Mouse (Mus musculus): ENCODE measurements around the gene Gm10272. TPM values are rescaled to one million over a fixed set of nuclear protein-coding genes. Genes with fewer than 3 reads are reported as not detected.

Gm10272 gene
- polyA plus RNA-seq (2015; fragmentation: Nextera tagmentation; extraction: Ambion mirVana), result not detected in 2 replicates

GRCm38 (mm10) chr10:77706326-77706725 lies at the start of gene Gm10272:
Gene Gm10272, plus strand, starts transcription at chr10:77706626.
- ATAC-seq (replicated peaks; ENCODE audit: low FRiP score, low read depth), result no peak

GRCm38 (mm10) chr10:77658286-77658994 lies 48.0 kb upstream of the Gm10272 start:
- no peak for DNase-seq (ENCODE audit: low spot score)
- Histone ChIP-seq H3K9ac (ENCODE audit: low read depth, low read length) (no peak overlapping the region), H3K4me1 (replicated peaks; ENCODE audit: insufficient read depth, low read length) (peaks cover 6% of the 10 kb centered on the region; the same call in 1 of the 2 replicates), H3K27me3 (ENCODE audit: insufficient read depth, low read length) (no peaks in the 10 kb centered on the region), H3K4me3 (replicated peaks; ENCODE audit: low read depth, low read length) (no peak overlapping the region), H3K27ac (no peak overlapping the region), H3K4me2 (ENCODE audit: low read length) (no peak overlapping the region; the same call in 1 of the 2 replicates), H3K36me3 (ENCODE audit: insufficient read depth, low read length) (no peaks in the 10 kb centered on the region), H3K9me3 (replicated peaks; ENCODE audit: low read length) (no peaks in the 10 kb centered on the region)
- ATAC-seq (replicated peaks; ENCODE audit: low FRiP score, low read depth), result peak; percentile 46; the same call in 1 of the 2 replicates
- WGBS, result 26% methylated on average over 15 of the region's 15 CpGs
- TF ChIP-seq CTCF (IDR thresholded peaks at IDR 0.05; ENCODE audit: low read depth), result no peak

More at GRCm38 (mm10) chr10:77706326-77706725, at the start of gene Gm10272:
- Histone ChIP-seq H3K4me2 (ENCODE audit: low read length) (no peak within 1 kb of the TSS), H3K27ac (no peak within 1 kb of the TSS), H3K4me1 (replicated peaks; ENCODE audit: insufficient read depth, low read length) (no peaks in the 10 kb centered on the region), H3K27me3 (ENCODE audit: insufficient read depth, low read length) (no peaks in the 10 kb centered on the region), H3K9me3 (replicated peaks; ENCODE audit: low read length) (no peaks in the 10 kb centered on the region), H3K9ac (ENCODE audit: low read depth, low read length) (no peak within 1 kb of the TSS), H3K36me3 (ENCODE audit: insufficient read depth, low read length) (no peaks in the 10 kb centered on the region), H3K4me3 (replicated peaks; ENCODE audit: low read depth, low read length) (no peak within 1 kb of the TSS)
- 87% methylated on average over 1 of the region's 1 CpGs for WGBS
- TF ChIP-seq CTCF (IDR thresholded peaks at IDR 0.05; ENCODE audit: low read depth), result no peak
- DNase-seq (ENCODE audit: low spot score), result no peak

- H3K4me3 ChIP-seq (replicated peaks; ENCODE audit: low read depth, low read length), result no peak overlapping the region
- H3K36me3 ChIP-seq (ENCODE audit: insufficient read depth, low read length), result no peaks in the 10 kb centered on the region
- H3K27me3 ChIP-seq (ENCODE audit: insufficient read depth, low read length), result no peaks in the 10 kb centered on the region
- H3K27ac ChIP-seq, result no peak overlapping the region
- H3K9ac ChIP-seq (ENCODE audit: low read depth, low read length), result no peak overlapping the region; the same call in 1 of the 2 replicates
- ATAC-seq (replicated peaks; ENCODE audit: low FRiP score, low read depth) (0 out of 2 replicates have a peak, but pooled peaks have one; percentile 35), DNase-seq (ENCODE audit: low spot score) (no peak)
- no peaks in the 10 kb centered on the region for H3K4me1 ChIP-seq (replicated peaks; ENCODE audit: insufficient read depth, low read length)
- H3K9me3 ChIP-seq (replicated peaks; ENCODE audit: low read length), result no peaks in the 10 kb centered on the region
- no peak for TF ChIP-seq CTCF (IDR thresholded peaks at IDR 0.05; ENCODE audit: low read depth)
- WGBS, result 24% methylated on average over 43 of the region's 43 CpGs
- peak overlapping the region; percentile 45 for H3K4me2 ChIP-seq (ENCODE audit: low read length)
Measured at GRCm38 (mm10) chr10:77663949-77664665, 42.3 kb upstream of the Gm10272 start.

- no peak overlapping the region for H3K27ac ChIP-seq
- H3K4me2 ChIP-seq (ENCODE audit: low read length), result no peak overlapping the region
- H3K9me3 ChIP-seq (replicated peaks; ENCODE audit: low read length), result no peaks in the 10 kb centered on the region
- DNase-seq (ENCODE audit: low spot score) (no peak), ATAC-seq (replicated peaks; ENCODE audit: low FRiP score, low read depth) (no peak)
- H3K27me3 ChIP-seq (ENCODE audit: insufficient read depth, low read length), result no peaks in the 10 kb centered on the region
- no peaks in the 10 kb centered on the region for H3K4me1 ChIP-seq (replicated peaks; ENCODE audit: insufficient read depth, low read length)
- H3K4me3 ChIP-seq (replicated peaks; ENCODE audit: low read depth, low read length), result no peak overlapping the region
- no peak overlapping the region for H3K9ac ChIP-seq (ENCODE audit: low read depth, low read length)
- 69% methylated on average over 8 of the region's 8 CpGs for WGBS
- no peaks in the 10 kb centered on the region for H3K36me3 ChIP-seq (ENCODE audit: insufficient read depth, low read length)
- TF ChIP-seq CTCF (IDR thresholded peaks at IDR 0.05; ENCODE audit: low read depth), result no peak
Measured at GRCm38 (mm10) chr10:77666342-77666741, 40.1 kb upstream of the Gm10272 start.

GRCm38 (mm10) chr10:77667402-77667801 lies 39.0 kb upstream of the Gm10272 start:
- Histone ChIP-seq H3K9ac (ENCODE audit: low read depth, low read length) (no peak overlapping the region), H3K36me3 (ENCODE audit: insufficient read depth, low read length) (no peaks in the 10 kb centered on the region), H3K4me2 (ENCODE audit: low read length) (no peak overlapping the region), H3K4me3 (replicated peaks; ENCODE audit: low read depth, low read length) (no peak overlapping the region), H3K4me1 (replicated peaks; ENCODE audit: insufficient read depth, low read length) (no peaks in the 10 kb centered on the region), H3K9me3 (replicated peaks; ENCODE audit: low read length) (no peaks in the 10 kb centered on the region), H3K27ac (no peak overlapping the region), H3K27me3 (ENCODE audit: insufficient read depth, low read length) (no peaks in the 10 kb centered on the region)
- ATAC-seq (replicated peaks; ENCODE audit: low FRiP score, low read depth), result no peak
- WGBS, result 68% methylated on average over 4 of the region's 4 CpGs
- TF ChIP-seq CTCF (IDR thresholded peaks at IDR 0.05; ENCODE audit: low read depth), result no peak
- DNase-seq (ENCODE audit: low spot score), result no peak

- no peak for DNase-seq (ENCODE audit: low spot score)
- WGBS, result 80% methylated on average over 4 of the region's 4 CpGs
- no peak for ATAC-seq (replicated peaks; ENCODE audit: low FRiP score, low read depth)
- Histone ChIP-seq H3K27ac (no peak overlapping the region), H3K4me3 (replicated peaks; ENCODE audit: low read depth, low read length) (no peak overlapping the region), H3K9me3 (replicated peaks; ENCODE audit: low read length) (no peaks in the 10 kb centered on the region), H3K4me1 (replicated peaks; ENCODE audit: insufficient read depth, low read length) (no peaks in the 10 kb centered on the region), H3K27me3 (ENCODE audit: insufficient read depth, low read length) (no peaks in the 10 kb centered on the region), H3K9ac (ENCODE audit: low read depth, low read length) (no peak overlapping the region), H3K36me3 (ENCODE audit: insufficient read depth, low read length) (no peaks in the 10 kb centered on the region), H3K4me2 (ENCODE audit: low read length) (no peak overlapping the region)
- no peak for TF ChIP-seq CTCF (IDR thresholded peaks at IDR 0.05; ENCODE audit: low read depth)
Measured at GRCm38 (mm10) chr10:77670710-77671109, 35.7 kb upstream of the Gm10272 start.
